Mouse (Mus musculus) ES-E14 (cell line): ENCODE measurements around the gene Nrbp1.

Experiments
- CHD2 ChIP-seq: IDR thresholded peaks from 2 replicates; pipeline ENCODE4 v1.6.1; 2014; ENCODE audit warnings: mild to moderate bottlenecking, low read depth, low read length, inconsistent platforms
- ZC3H11A ChIP-seq: IDR thresholded peaks from 2 replicates; pipeline ENCODE4 v1.6.1; 2012; ENCODE audit warnings: low read depth, mild to moderate bottlenecking, inconsistent platforms, low read length, borderline replicate concordance
- ZNF384 ChIP-seq: IDR thresholded peaks from 2 replicates; pipeline ENCODE4 v1.6.1; 2012; ENCODE audit warnings: low read depth, low read length, inconsistent platforms

DNA sequence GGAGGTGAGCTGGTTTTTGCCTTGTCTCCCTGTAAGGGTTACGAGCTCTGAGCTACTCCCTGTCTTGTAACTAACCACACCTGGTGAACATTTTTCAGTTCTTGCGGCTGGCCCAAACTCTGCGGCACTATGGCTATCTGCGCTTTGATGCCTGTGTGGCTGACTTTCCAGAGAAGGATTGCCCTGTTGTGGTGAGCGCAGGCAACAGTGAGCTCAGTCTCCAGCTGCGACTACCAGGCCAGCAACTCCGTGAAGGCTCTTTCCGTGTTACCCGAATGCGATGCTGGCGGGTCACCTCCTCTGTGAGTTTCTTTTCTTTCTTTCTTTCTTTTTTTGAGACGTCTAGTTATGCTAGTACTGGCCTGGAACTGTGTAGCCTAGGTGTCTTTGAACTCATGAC lies 43.6 kb upstream of the Nrbp1 start:
- TF ChIP-seq ZC3H11A, result no peak
- TF ChIP-seq ZNF384, result no peak
- TF ChIP-seq CHD2, result no peak
